Mouse (Mus musculus) thymus, adult 18-20 months (tissue): ENCODE measurements around the gene Lrrc4c.

Experiments
- DNase-seq, 2 experiments: peaks; one replicate each; pipeline ENCODE4 v3.0.0; 2022; ENCODE audit warnings: mixed read lengths in 2 of 2

Gene Lrrc4c

GRCm38 (mm10) chr2:96317387-96318299 lies at the start of gene Lrrc4c:
Lrrc4c (plus strand) TSS chr2:96318169.
- no peak for DNase-seq

GRCm38 (mm10) chr2:96275061-96275460 lies 42.9 kb upstream of the Lrrc4c start:
- no peak for DNase-seq

GRCm38 (mm10) chr2:96282926-96283325 lies 35.0 kb upstream of the Lrrc4c start:
- DNase-seq, result no peak

- DNase-seq, result no peak
Observed at GRCm38 (mm10) chr2:96287512-96287911, 30.5 kb upstream of the Lrrc4c start.

- no peak for DNase-seq
Observed at GRCm38 (mm10) chr2:96290541-96290940, 27.4 kb upstream of the Lrrc4c start.

- DNase-seq, result no peak
Observed at GRCm38 (mm10) chr2:96315034-96315433, 2.9 kb upstream of the Lrrc4c start.

- DNase-seq, result no peak
Observed at GRCm38 (mm10) chr2:96316531-96316930, 1.4 kb upstream of the Lrrc4c start.

GRCm38 (mm10) chr2:96318556-96318955 lies 587 bp downstream of the Lrrc4c start:
- DNase-seq, result no peak

GRCm38 (mm10) chr2:96319201-96319600 lies 1.2 kb downstream of the Lrrc4c start:
- DNase-seq, result no peak

GRCm38 (mm10) chr2:96319649-96320048 lies 1.7 kb downstream of the Lrrc4c start:
- DNase-seq, result no peak

GRCm38 (mm10) chr2:96334652-96335051 lies 16.7 kb downstream of the Lrrc4c start:
- no peak for DNase-seq

- no peak for DNase-seq
Observed at GRCm38 (mm10) chr2:96337354-96337753, 19.4 kb downstream of the Lrrc4c start.

GRCm38 (mm10) chr2:96401186-96401811 lies 83.3 kb downstream of the Lrrc4c start:
- no peak for DNase-seq

- no peak for DNase-seq
Observed at GRCm38 (mm10) chr2:96402514-96402913, 84.5 kb downstream of the Lrrc4c start.

GRCm38 (mm10) chr2:96406856-96407255 lies 88.9 kb downstream of the Lrrc4c start:
- no peak for DNase-seq

- DNase-seq, result no peak
Observed at GRCm38 (mm10) chr2:96411182-96411581, 93.2 kb downstream of the Lrrc4c start.

- DNase-seq, result no peak
Observed at GRCm38 (mm10) chr2:96461566-96461965, 143.6 kb downstream of the Lrrc4c start.

GRCm38 (mm10) chr2:96475674-96476073 lies 157.7 kb downstream of the Lrrc4c start:
- DNase-seq, result no peak

- no peak for DNase-seq
Observed at GRCm38 (mm10) chr2:96499116-96499882, 181.3 kb downstream of the Lrrc4c start.

- DNase-seq, result no peak
Observed at GRCm38 (mm10) chr2:96504140-96504539, 186.2 kb downstream of the Lrrc4c start.

GRCm38 (mm10) chr2:96505641-96506040 lies 187.7 kb downstream of the Lrrc4c start:
- DNase-seq, result no peak

- no peak for DNase-seq
Observed at GRCm38 (mm10) chr2:96508991-96509390, 191.0 kb downstream of the Lrrc4c start.

- no peak for DNase-seq
Observed at GRCm38 (mm10) chr2:96537469-96537868, 219.5 kb downstream of the Lrrc4c start.
